Mouse (Mus musculus) olfactory bulb, adult 2 months (tissue): ENCODE results near the gene Tmem132a.

Experiments
- CTCF ChIP-seq: fragments of 200-500 bp; IDR thresholded peaks from 2 replicates; pipeline ENCODE4 v1.5.1; 2012; ENCODE audit warnings: low read depth, mild to moderate bottlenecking, low read length, moderate library complexity; ENCODE audit not compliant: insufficient read depth
- POLR2A ChIP-seq: fragments of 200-500 bp; IDR thresholded peaks from 2 replicates; pipeline ENCODE4 v1.6.1; 2012; ENCODE audit warnings: mild to moderate bottlenecking, low read depth, low read length, moderate library complexity; ENCODE audit not compliant: insufficient read depth

GRCm38 (mm10) chr19:10897491-10897890, 27.8 kb upstream of the Tmem132a start:
- TF ChIP-seq POLR2A (no peak), CTCF (no peak)
